Mouse (Mus musculus) A20 (cell line): ENCODE results near the gene Cd300ld5.
"Not testable (repeated sequence)": the region's sequence is repeated elsewhere in the genome, so short reads cannot be mapped to it uniquely, and the experiment has no call there.

ENCODE experiments used
- DNase-seq: peaks from one replicate; pipeline ENCODE4 v3.0.0-alpha.2; 2011; ENCODE audit warnings: low read depth, low spot score

Gene Cd300ld5

GRCm38 (mm10) chr11:115048259-115048658, 10.7 kb upstream of the Cd300ld5 start, which contains the start of gene Cd300ld3:
TSS of gene Cd300ld3 (minus strand) at chr11:115048409.
- peak; percentile 46 for DNase-seq

DNA sequence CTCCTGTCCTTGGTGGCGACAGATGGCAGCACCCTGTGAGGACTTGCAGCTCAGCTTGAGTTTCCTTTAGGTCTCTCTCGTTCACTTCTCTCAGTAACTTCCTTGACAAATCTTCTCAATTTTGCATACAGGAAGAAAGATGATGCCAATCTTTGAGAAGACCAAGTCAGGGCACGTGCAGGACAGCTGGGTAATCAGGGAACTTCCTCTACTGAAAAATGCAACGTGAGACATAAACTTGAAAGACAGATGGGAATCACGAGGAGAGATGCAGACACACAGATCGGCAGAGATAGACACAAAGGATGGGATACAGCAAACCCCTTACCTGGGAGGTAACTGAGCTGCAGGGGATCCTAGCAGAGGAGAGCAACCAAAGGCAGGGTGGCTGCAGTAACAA, 10.7 kb downstream of the Cd300ld5 start, which contains the start of gene Cd300ld4:
Gene Cd300ld4, minus strand, starts transcription at position 101 of the 400 bp plus-strand sequence.
- not testable (repeated sequence) for DNase-seq

- not testable (repeated sequence) for DNase-seq
Observed at GRCm38 (mm10) chr11:115016093-115016492, 21.5 kb downstream of the Cd300ld5 start, which contains the start of gene Cd300ld2. TSS of gene Cd300ld2 (minus strand) at chr11:115016193.

GRCm38 (mm10) chr11:115004070-115004469, 33.5 kb downstream of the Cd300ld5 start:
- DNase-seq, result peak; percentile 70

- DNase-seq, result no peak
Observed at GRCm38 (mm10) chr11:115001474-115002040, 36.0 kb downstream of the Cd300ld5 start, which contains the start of gene Cd300c2. TSS of gene Cd300c2 (minus strand) at chr11:115001880.

DNA sequence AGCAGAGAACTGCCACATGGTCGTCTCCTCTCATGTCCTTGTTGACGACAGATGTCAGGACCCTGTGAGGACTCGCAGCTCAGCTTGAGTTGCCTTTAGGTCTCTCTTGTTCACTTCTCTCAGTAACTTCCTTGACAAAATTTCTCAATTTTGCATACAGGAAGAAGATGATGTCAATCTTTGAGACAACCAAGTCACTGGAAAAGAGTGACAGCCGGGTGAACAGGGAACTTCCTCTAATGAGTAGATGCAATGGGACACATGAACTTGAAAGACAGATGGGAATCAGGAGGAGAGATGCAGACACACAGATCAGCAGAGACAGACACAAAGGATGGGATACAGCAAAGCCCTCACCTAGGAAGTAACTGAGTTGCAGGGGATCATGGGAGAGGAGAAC, 47.8 kb downstream of the Cd300ld5 start, which contains the start of gene Cd300ld:
Gene Cd300ld, minus strand, starts transcription at position 130 of the 400 bp plus-strand sequence.
- no peak for DNase-seq

- peak; percentile 71 for DNase-seq
Observed at GRCm38 (mm10) chr11:114981866-114982265, 55.7 kb downstream of the Cd300ld5 start.
